Mouse (Mus musculus): ENCODE results near the gene S1pr2.
A peak's percentile ranks its signal among the peaks of the same experiment; 100 is the strongest.
"Not testable (repeated sequence)": the region's sequence is repeated elsewhere in the genome, so short reads cannot be mapped to it uniquely, and the experiment has no call there.

Gene S1pr2

GRCm38 (mm10) chr9:20976216-20976960 is at the start of gene S1pr2:
Gene S1pr2 (minus strand): TSS chr9:20976781.
- DNase-seq: peak; percentile 93

GRCm38 (mm10) chr9:21025258-21025810 is 48.8 kb upstream of the S1pr2 start:
- DNase-seq: no peak

DNA sequence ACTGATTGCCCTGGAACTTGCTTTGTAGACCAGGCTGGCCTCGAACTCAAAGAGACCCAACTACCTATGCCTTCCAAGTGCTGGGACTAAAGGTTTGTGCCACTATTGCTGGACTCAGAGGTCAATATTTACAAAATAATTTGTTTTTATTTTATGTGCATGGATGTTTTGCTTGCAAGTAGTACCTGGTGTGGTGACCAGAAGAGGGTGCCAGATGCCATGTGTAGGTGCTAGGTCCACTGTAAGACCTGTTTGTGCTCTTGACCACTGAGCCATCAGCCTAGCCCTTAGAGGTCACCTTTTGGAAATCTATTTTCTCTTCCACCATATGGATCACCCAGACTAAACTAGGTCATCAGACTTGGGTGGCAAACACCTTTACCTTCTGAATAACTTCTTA is 46.1 kb upstream of the S1pr2 start:
- no peak for DNase-seq

DNA sequence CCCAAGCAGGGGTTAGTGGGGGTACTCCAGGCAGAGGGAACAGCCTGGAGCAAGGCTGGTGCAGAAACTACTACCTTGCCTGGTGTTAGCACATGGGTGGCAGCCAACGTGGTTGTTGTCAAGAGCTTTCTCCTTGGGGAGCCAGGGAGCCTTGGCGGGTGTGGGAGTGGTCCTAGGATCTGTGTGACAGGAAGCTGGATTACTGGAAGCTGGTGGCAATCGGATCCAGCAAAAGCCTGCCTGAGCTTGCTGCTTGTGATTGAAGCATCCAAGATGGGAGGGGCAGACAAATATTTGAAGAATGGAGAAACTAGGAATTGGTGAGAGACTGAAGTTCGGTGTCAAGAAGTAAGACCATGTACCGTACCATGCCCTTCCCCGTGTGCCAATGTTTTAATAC is 45.7 kb upstream of the S1pr2 start:
- no peak for DNase-seq

DNA sequence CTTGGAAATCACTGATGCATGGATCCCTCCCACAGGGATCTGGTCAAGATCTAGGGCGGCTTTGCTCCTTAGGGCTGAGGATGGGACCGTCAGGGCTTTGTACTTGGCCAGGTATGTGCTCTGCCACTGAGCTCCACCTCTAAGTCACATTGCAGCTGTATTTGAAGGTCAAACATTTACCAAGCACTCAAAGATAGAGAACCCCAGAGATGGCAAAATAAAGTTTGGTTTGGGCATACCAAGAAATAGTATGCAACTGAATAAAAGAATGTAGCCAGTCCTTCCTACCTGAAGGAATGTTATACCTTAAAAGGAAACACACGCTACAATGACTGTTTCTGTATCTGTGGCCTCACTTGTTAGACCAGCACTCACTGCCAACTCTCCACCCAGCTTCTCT is 44.8 kb upstream of the S1pr2 start:
- DNase-seq: no peak

DNA sequence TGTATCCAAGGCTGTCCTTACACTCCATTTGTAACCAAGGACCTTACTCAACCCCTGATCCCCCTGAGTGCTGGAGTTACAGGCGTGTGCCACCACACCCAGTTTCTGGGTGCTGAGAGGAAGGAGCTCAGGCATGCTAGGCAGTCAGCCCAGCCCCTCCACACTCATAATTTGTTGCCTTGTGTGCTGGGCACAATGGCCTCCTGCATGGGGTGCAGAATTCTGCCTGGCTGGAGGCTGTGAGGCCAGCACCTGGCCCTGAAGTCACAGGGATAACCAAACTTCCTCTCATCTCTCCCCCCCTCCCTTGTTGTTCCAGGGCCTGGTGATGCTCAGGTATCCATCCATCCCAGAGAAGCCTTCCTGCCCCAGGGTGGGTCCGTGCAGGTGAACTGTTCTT is 42.0 kb upstream of the S1pr2 start:
- no peak for DNase-seq

DNA sequence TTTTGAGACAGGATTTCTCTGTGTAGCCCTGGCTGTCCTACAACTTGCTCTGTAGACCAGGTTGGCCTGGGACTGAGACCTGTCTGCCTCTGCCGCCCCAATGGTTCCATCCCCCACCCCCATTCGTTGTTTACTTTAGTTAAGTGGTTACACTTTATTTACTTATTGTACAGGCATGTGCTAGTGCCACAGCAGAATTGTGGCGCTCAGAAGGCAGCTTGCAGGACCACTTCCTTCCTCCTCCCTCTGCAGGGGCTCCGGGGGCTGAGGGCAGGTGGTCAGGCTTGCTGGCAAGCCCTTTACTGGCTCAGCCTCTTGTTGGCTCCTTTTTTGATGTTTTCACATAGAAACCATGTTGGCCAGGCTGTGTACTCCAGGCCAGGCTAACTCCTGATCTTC is 40.6 kb upstream of the S1pr2 start:
- DNase-seq: no peak

- no peak for DNase-seq
These were observed 40.0 kb upstream of the S1pr2 start for GRCm38 (mm10) chr9:21016331-21017176.

DNA sequence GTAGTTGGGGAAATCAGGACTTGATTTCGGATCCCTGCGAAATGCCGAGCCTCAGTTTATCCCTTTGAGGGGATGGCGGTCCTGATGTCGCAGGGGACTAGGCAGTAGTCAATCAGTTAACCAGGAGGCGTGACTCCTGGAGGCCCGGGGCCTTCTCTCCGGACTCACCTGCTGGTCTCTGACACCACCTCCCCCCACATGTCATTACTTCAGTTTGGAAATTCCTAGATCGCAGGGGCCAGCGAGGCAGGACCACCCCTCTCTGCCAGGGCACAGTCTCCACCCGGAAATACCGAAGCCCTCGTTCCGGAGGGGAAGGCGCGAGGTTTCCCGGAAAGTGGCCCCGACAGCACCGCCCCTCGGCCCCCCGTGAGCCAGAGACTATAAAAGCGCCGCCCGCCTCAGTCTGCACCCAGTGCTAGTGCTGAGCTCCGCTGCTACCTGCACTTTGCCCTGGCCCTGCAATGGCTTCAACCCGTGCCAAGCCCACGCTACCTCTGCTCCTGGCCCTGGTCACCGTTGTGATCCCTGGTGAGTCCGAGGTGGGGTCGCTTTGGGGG is 39.1 kb upstream of the S1pr2 start, which contains the start of gene Icam1:
Icam1 (plus strand) TSS at position 415 of the 560 bp plus-strand sequence.
- peak; percentile 90 for DNase-seq

DNA sequence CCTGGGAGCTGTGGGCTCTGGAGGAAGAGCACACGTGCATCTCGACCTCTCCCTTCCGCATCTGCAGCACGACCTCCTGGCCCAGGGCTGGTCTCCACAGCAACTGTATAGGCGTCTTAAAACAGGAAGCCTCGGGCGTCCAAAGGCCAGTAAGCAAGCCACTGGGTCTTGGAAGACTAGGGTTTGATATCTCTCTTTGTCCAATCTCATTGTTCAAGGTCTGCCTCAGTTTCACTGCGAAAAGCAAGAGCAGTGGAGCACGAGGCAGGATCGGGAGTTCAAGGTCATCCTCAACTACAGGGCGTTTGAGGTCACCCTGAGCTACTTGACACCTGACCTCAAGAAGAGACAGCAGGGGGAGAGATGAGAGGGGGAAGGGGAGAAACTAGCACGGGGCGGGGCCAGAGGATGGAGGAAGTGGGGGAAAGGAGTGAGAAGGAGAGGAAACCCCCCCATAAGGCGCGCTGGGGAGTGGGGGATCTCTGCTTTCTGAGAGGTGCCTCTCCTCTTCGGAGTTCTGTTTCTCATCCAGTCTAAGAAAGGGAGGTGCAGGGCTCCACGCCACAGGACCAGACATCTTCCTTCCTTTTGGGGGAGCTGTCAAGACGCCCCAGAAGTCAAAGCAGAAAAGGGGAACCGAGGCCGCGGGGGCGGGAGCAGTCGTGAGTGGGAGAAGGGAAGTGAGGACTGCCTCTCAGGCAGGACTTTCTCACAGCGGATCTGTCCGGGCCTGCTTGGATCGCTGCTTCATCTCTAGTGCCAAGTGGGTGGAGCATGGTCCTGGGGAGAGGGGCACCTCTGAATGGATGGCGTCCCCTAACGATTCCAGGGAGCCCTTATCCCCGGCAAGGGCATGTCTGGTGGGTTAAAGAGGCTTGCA is 38.4 kb upstream of the S1pr2 start:
- DNase-seq: peak; percentile 78

- DNase-seq: no peak
These were observed 35.8 kb upstream of the S1pr2 start for GRCm38 (mm10) chr9:21012368-21012767.

- DNase-seq: peak; percentile 55
These were observed 35.3 kb upstream of the S1pr2 start for GRCm38 (mm10) chr9:21011846-21012312.

DNA sequence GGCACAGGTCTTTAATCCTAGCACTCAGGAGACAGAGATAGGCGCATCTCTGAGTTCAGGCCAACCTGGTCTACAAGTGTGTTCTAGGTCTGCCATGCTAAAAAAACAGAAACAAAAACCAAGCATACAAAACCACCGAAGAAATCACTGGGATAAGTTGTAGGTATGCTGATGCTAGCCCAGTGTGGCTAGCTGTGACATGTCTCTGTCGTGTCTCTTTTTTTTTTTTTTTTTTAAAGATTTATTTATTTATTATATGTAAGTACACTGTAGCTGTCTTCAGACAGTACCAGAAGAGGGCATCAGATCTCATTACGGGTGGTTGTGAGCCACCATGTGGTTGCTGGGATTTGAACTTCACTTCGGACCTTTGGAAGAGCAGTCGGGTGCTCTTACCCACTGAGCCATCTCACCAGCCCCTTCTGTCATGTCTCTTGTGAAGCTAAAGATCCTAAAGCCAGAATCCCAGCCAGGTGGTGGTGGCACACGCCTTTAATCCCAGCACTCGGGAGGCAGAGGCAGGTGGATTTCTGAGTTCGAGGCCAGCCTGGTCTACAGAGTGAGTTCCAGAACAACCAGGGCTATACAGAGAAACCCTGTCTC is 34.5 kb upstream of the S1pr2 start:
- DNase-seq: not testable (repeated sequence)

DNA sequence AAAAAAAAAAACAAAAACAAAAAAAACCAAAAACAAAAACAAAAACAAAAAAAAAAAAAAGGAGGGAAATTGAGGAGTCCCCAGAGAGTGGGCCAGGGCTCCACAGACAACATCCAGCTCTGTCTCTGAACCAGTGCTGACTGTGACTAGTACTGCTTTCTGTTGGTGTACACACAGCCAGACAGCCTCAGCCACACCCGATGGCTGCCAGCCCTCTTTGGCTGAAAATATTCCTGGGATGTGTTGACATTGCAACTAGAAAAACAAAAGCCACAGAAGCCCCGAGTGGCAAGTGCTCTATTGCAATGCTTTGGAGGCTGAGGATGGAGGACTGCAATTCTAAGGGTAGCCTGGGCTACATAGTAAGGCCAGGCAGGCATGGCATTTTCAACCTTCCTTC is 33.8 kb upstream of the S1pr2 start:
- DNase-seq: no peak

- DNase-seq: no peak
These were observed 31.4 kb upstream of the S1pr2 start for GRCm38 (mm10) chr9:21008007-21008406.

GRCm38 (mm10) chr9:21007313-21007952 is 30.9 kb upstream of the S1pr2 start:
- DNase-seq: no peak

DNA sequence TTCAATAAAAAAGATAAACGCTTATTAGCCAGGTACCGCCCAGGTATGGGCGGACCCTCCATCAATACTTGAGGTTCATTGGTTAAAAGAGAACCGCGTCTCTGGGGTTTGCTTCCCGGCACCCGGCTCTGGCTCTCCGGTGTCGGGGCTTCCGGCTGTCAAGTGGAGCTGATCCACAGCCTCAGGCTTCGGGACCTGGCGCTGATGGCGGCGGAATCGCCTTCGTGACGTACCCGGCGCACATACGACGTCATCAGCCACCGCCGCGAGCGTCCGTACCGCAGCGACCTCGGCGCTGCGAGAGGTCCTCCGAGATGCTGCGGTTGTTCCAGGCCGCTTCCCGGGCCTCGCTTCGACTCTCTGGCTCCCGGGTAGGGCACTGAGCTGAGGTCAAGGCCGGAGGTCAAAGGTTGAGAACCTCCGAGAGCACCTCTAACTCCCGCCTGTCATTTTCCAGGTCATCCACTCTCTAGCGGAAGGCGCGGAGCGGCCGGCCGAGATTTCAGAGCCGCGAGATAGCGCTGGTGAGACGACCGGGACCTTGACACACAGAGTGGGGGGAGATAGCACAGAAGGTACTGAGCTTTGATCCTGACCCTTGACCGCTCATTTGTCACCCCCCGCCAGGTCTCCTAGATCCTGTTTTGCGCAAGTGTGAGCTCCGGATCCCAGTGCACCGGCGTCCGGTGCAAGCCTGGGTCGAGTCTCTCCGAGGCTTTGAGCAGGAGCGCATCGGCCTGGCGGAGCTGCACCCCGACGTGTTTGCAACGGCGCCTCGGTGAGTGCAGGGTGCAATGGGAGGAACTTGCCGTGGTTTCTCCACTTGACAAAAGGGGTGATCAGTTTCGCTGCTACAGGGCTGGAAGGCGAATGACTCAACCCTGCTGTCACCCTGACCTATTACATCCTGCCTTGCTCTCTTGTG is 26.3 kb upstream of the S1pr2 start, which contains the start of gene Mrpl4:
Mrpl4 (plus strand) TSS at position 112 of the 925 bp plus-strand sequence.
- peak; percentile 94 for DNase-seq

DNA sequence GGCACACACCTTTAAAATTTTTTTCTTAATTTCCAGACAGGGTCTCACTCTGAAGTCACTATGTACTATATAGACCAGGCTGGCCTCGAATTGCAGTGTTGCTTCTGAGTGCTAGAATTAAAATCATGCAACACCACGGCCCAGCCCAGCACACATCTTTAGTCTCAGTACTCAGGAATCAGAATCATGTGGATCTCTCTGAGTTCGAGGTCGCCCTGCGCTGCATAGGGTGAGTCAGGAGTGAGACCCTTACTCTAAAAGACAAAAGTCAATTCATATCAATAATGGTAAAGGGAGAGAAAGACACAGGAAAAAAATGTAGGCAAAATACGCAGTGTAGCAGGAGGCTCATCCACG is 25.7 kb upstream of the S1pr2 start:
- no peak for DNase-seq

DNA sequence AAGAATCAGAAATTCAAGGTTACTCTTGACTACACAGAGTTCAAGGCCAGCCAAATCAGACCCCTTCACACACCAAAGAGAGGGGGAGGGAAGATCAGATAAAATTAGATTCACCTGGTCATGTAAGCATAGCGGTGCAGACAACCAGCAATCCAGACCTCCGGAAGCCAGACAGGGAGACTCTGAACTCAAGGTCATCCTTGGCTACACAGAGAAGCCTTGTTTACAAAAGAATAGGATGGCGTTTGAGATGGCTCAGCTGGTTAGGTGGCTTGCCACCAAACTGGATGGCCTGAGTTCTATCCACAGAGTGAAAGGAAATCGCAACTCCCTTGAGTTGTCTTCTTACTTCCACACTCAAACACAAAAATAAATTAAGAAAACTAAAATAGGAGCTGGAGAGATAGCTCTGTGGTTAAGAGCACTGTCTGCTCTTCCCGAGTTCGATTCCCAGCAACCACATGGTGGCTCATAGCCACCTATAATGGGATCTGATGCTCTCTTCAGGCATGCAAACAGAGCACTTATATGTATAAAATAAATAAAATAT is 25.1 kb upstream of the S1pr2 start:
- DNase-seq: no peak

GRCm38 (mm10) chr9:21000811-21001210 is 24.2 kb upstream of the S1pr2 start:
- DNase-seq: peak; percentile 66
